Mouse (Mus musculus) kidney, postnatal 0 days (tissue): Measurements from ENCODE around the gene Ttll4. TPM values are rescaled to one million over a fixed set of nuclear protein-coding genes. Genes with fewer than 3 reads are reported as not detected.

Experiments used
- ATAC-seq: fragments of 200-750 bp; cut with Nextera tagmentation; replicated peaks from 2 replicates; pipeline ENCODE4 v1.8.0; 2017; ENCODE audit warnings: low read depth, moderate number of reproducible peaks, moderate TSS enrichment, moderate library complexity; ENCODE audit not compliant: low FRiP score
- DNase-seq: peaks from one replicate; pipeline ENCODE4 v3.0.0-alpha.2; 2016; ENCODE audit warnings: low spot score
- H3K27ac ChIP-seq: fragments of 300-500 bp; sonication (generic); 2 replicates; pipeline ENCODE4 v1.5.1; 2014; ENCODE audit warnings: mild to moderate bottlenecking
- H3K27me3 ChIP-seq: fragments of 300-500 bp; sonication (generic); 2 replicates; pipeline ENCODE4 v1.6.1; 2014; ENCODE audit warnings: low read length, mixed read lengths; ENCODE audit not compliant: insufficient read depth
- H3K36me3 ChIP-seq: fragments of 300-500 bp; sonication (generic); 2 replicates; pipeline ENCODE4 v1.6.1; 2014; ENCODE audit warnings: low read length, mixed read lengths; ENCODE audit not compliant: insufficient read depth
- H3K4me1 ChIP-seq: fragments of 300-500 bp; sonication (generic); replicated peaks from 2 replicates; pipeline ENCODE4 v1.6.1; 2014; ENCODE audit warnings: antibody characterized with exemption, low read length, mixed read lengths; ENCODE audit not compliant: insufficient read depth
- H3K4me2 ChIP-seq: fragments of 300-500 bp; sonication (generic); 2 replicates; pipeline ENCODE4 v1.6.1; 2014; ENCODE audit warnings: mild to moderate bottlenecking, low read length, moderate library complexity, mixed read lengths
- H3K4me3 ChIP-seq: fragments of 300-500 bp; sonication (generic); replicated peaks from 2 replicates; pipeline ENCODE4 v1.5.1; 2014; ENCODE audit warnings: low read depth, low read length
- H3K9ac ChIP-seq: fragments of 300-500 bp; sonication (generic); 2 replicates; pipeline ENCODE4 v1.6.1; 2014; ENCODE audit warnings: low read depth, low read length
- H3K9me3 ChIP-seq: fragments of 300-500 bp; sonication (generic); replicated peaks from 2 replicates; pipeline ENCODE4 v1.6.1; 2016; ENCODE audit warnings: low read length, inconsistent platforms, mixed read lengths
- CTCF ChIP-seq: IDR thresholded peaks from 2 replicates; pipeline ENCODE4 v1.5.1; 2016; ENCODE audit warnings: antibody characterized with exemption, low read depth, mild to moderate bottlenecking, moderate library complexity
- WGBS: fragments of 180-500 bp; shearing (Covaris S2); extraction: QIAGEN DNeasy Blood & Tissue Kit; methylation state at CpG from one replicate; pipeline ENCODE4 v1.1.7; 2014; 5-methylcytosine and 5-hydroxymethylcytosine counted together
- polyA plus RNA-seq: library from polyadenylated mRNA; unstranded; fragments of >200 nt; fragmentation: Nextera tagmentation; extraction: Ambion mirVana; gene quantifications from 2 replicates; pipeline ENCODE4 v1.2.1, GENCODE M21; 2015

Gene Ttll4
- polyA plus RNA-seq, 1 experiment from 2014 or later = 7.1 TPM

GRCm38 (mm10) chr1:74662253-74662865, 814 bp downstream of the Ttll4 start:
- whole genome bisulfite sequencing = 1% methylated on average over 13 of the region's 13 CpGs

GRCm38 (mm10) chr1:74665153-74665552, 3.6 kb downstream of the Ttll4 start:
- no peak for DNase-seq
- H3K4me2 ChIP-seq = no peak overlapping the region

More at GRCm38 (mm10) chr1:74662253-74662865, 814 bp downstream of the Ttll4 start:
- 0 out of 2 replicates have a peak, but pooled peaks have one; percentile 5 for ATAC-seq
- Histone ChIP-seq H3K9ac (peak overlapping the region; percentile 80), H3K4me1 (no peaks in the 10 kb centered on the region), H3K36me3 (no peaks in the 10 kb centered on the region), H3K4me2 (peak overlapping the region; percentile 67), H3K27ac (peak overlapping the region; percentile 88), H3K9me3 (no peaks in the 10 kb centered on the region), H3K27me3 (no peaks in the 10 kb centered on the region), H3K4me3 (peak overlapping the region; percentile 82)
- TF ChIP-seq CTCF = no peak
- DNase-seq = peak; percentile 8

GRCm38 (mm10) chr1:74668371-74668770, 6.8 kb downstream of the Ttll4 start:
- Histone ChIP-seq H3K27me3 (no peaks in the 10 kb centered on the region), H3K36me3 (no peaks in the 10 kb centered on the region), H3K4me1 (no peaks in the 10 kb centered on the region), H3K9me3 (no peaks in the 10 kb centered on the region), H3K4me3 (no peak overlapping the region), H3K27ac (no peak overlapping the region), H3K9ac (no peak overlapping the region), H3K4me2 (no peak overlapping the region)
- no peak for DNase-seq
- ATAC-seq = no peak
- TF ChIP-seq CTCF = no peak
- WGBS = 91% methylated on average over 3 of the region's 3 CpGs

More at GRCm38 (mm10) chr1:74665153-74665552, 3.6 kb downstream of the Ttll4 start:
- H3K9me3 ChIP-seq = no peaks in the 10 kb centered on the region
- no peak for ATAC-seq
- no peak overlapping the region for H3K9ac ChIP-seq
- H3K4me1 ChIP-seq = no peaks in the 10 kb centered on the region
- no peak overlapping the region for H3K4me3 ChIP-seq
- no peaks in the 10 kb centered on the region for H3K36me3 ChIP-seq
- 54% methylated on average over 6 of the region's 6 CpGs for WGBS
- H3K27ac ChIP-seq = no peak overlapping the region
- H3K27me3 ChIP-seq = no peaks in the 10 kb centered on the region
- no peak for TF ChIP-seq CTCF

DNA sequence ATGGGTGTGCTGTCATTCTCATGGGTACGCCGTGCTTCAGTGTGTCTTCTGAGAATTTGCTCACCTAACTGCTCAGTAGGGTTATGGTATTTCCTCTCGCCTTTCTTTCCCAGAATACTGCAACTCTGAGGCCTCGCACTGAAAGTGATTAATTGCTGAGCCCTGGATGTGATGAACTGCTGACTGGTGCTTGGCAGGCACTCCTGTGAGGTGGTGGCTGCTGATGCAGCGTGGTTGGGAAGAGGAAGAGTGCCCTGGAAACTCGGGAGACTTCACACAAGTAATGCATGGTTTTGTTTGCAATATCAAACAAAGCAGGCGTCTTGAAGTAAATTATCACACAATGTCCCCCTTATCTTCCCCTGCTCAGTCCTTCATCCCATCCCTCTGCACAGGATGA, 11.2 kb downstream of the Ttll4 start:
- H3K27me3 ChIP-seq = no peaks in the 10 kb centered on the region
- H3K27ac ChIP-seq = no peak overlapping the region
- no peaks in the 10 kb centered on the region for H3K9me3 ChIP-seq
- 0 out of 2 replicates have a peak, but pooled peaks cover 6% of the 10 kb centered on the region for H3K36me3 ChIP-seq
- 62% methylated on average over 7 of the region's 7 CpGs for whole genome bisulfite sequencing
- DNase-seq (no peak), ATAC-seq (no peak)
- no peak for TF ChIP-seq CTCF
- H3K4me1 ChIP-seq = no peaks in the 10 kb centered on the region
- H3K4me2 ChIP-seq = no peak overlapping the region
- no peak overlapping the region for H3K9ac ChIP-seq
- no peak overlapping the region for H3K4me3 ChIP-seq

DNA sequence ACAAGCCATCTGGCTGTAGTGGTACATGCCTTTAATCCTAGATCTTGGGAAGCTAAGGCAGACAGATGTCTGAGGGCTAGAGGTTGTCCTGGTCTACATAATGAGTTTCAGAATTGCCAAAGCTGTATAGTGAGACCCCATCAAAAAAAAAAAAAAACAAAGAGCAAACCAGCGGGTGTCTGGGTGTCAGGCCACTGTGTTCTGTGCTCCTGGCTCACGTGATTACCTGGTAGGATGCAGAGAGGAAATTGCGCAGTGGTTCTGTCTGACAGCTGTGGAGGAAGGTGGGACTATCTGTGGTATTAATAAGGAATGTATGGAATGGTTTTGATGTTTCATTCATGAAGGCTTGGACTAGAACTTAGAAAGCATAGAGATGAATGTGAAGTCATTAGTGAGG, 15.3 kb downstream of the Ttll4 start:
- no peaks in the 10 kb centered on the region for H3K9me3 ChIP-seq
- no peak overlapping the region for H3K9ac ChIP-seq
- H3K27me3 ChIP-seq = no peaks in the 10 kb centered on the region
- H3K4me3 ChIP-seq = no peak overlapping the region
- 92% methylated on average over 3 of the region's 3 CpGs for WGBS
- peaks cover 28% of the 10 kb centered on the region for H3K36me3 ChIP-seq
- H3K4me2 ChIP-seq = no peak overlapping the region
- no peak for TF ChIP-seq CTCF
- DNase-seq (no peak), ATAC-seq (no peak)
- H3K27ac ChIP-seq = no peak overlapping the region
- no peaks in the 10 kb centered on the region for H3K4me1 ChIP-seq

GRCm38 (mm10) chr1:74677843-74678242, 16.3 kb downstream of the Ttll4 start:
- Histone ChIP-seq H3K4me1 (no peaks in the 10 kb centered on the region), H3K9me3 (no peaks in the 10 kb centered on the region), H3K36me3 (peaks cover 33% of the 10 kb centered on the region), H3K4me3 (no peak overlapping the region), H3K9ac (no peak overlapping the region), H3K27ac (no peak overlapping the region), H3K4me2 (no peak overlapping the region), H3K27me3 (no peaks in the 10 kb centered on the region)
- ATAC-seq (no peak), DNase-seq (no peak)
- no peak for TF ChIP-seq CTCF
- 78% methylated on average over 1 of the region's 1 CpGs for WGBS

- DNase-seq = no peak
- H3K4me2 ChIP-seq = no peak overlapping the region
- no peaks in the 10 kb centered on the region for H3K4me1 ChIP-seq
- no peak overlapping the region for H3K4me3 ChIP-seq
- H3K27ac ChIP-seq = no peak overlapping the region
- ATAC-seq = no peak
- WGBS = 92% methylated on average over 7 of the region's 7 CpGs
- H3K27me3 ChIP-seq = no peaks in the 10 kb centered on the region
- peaks cover 68% of the 10 kb centered on the region for H3K36me3 ChIP-seq
- H3K9ac ChIP-seq = no peak overlapping the region
- H3K9me3 ChIP-seq = no peaks in the 10 kb centered on the region
- no peak for TF ChIP-seq CTCF
These were observed 25.6 kb downstream of the Ttll4 start for GRCm38 (mm10) chr1:74687131-74687530.
